Comparison of ENCODE assay signal across 9 mouse cellular contexts in genomic region chr4:134035953-134036352, GRCm38 (mm10). TPM values are rescaled to one million over a fixed set of nuclear protein-coding genes. Genes with fewer than 3 reads are reported as not detected.
DNase-seq lines count a peak whose midpoint lies in the region; ATAC-seq and TF ChIP-seq lines count a peak whose summit lies in the region.
"Had no signal": no experiment of that assay in that cellular context is flagged by ENCODE, and none has a peak within 500 bp of the region (broad histone marks: within the 10 kb centered on the region; RNA-seq: fewer than 3 reads in every experiment).

No protein-coding gene starts in this region.

- H3K9me3 ChIP-seq in forebrain, postnatal 0 days (ENCODE audit: low read length): no peaks in the 10 kb centered on the region
- H3K9me3 ChIP-seq in hindbrain, embryonic 16.5 days (ENCODE audit: control insufficient read depth, low read length): no peaks in the 10 kb centered on the region
- H3K9me3 ChIP-seq: limb, embryonic 12.5 days had no signal

- H3K27ac ChIP-seq in forebrain, postnatal 0 days (ENCODE audit: low read depth, low read length): no peak overlapping the region
- no peak overlapping the region for H3K27ac ChIP-seq in hindbrain, embryonic 16.5 days (ENCODE audit: low read depth, low read length)
- H3K27ac ChIP-seq: limb, embryonic 12.5 days had no signal

- peak overlapping the region; percentile 30; the same call in 1 of the 2 replicates for H3K4me2 ChIP-seq in forebrain, postnatal 0 days (ENCODE audit: low read depth)
- peak overlapping the region; percentile 27; the same call in 1 of the 2 replicates for H3K4me2 ChIP-seq in hindbrain, embryonic 16.5 days (ENCODE audit: low read length)
- H3K4me2 ChIP-seq: limb, embryonic 12.5 days had no signal

- no peaks in the 10 kb centered on the region for H3K36me3 ChIP-seq in forebrain, postnatal 0 days (ENCODE audit: insufficient read depth)
- H3K36me3 ChIP-seq in hindbrain, embryonic 16.5 days (ENCODE audit: control insufficient read depth, insufficient read depth, low read length): no peaks in the 10 kb centered on the region
- H3K36me3 ChIP-seq: limb, embryonic 12.5 days had no signal

- H3K9ac ChIP-seq in forebrain, postnatal 0 days: no peak overlapping the region; the same call in 1 of the 2 replicates
- no peak overlapping the region for H3K9ac ChIP-seq in hindbrain, embryonic 16.5 days (ENCODE audit: low read depth, low read length)
- H3K9ac ChIP-seq: limb, embryonic 12.5 days had no signal

- peak; percentile 85 for DNase-seq in MN1 (ENCODE audit: low spot score)
- peak; percentile 75 to 88 for DNase-seq in cerebellum, adult 18-20 months
- peak; percentile 88 for DNase-seq in forebrain, postnatal 0 days
- DNase-seq in layer of hippocampus, postnatal 25 days (ENCODE audit: extremely low spot score in 1 of 2, low spot score in 1 of 2): peak; percentile 78 to 94
- DNase-seq in lung, postnatal 36 days: peak; percentile 77
- peak; percentile 85 for DNase-seq in right cerebral cortex, adult 18-20 months
- DNase-seq in thymus, postnatal 4 days: peak; percentile 93

- no peaks in the 10 kb centered on the region for H3K27me3 ChIP-seq in forebrain, postnatal 0 days (ENCODE audit: insufficient read depth, low read length)
- no peaks in the 10 kb centered on the region for H3K27me3 ChIP-seq in hindbrain, embryonic 16.5 days (replicated peaks; ENCODE audit: control insufficient read depth, insufficient read depth, low read length)
- H3K27me3 ChIP-seq: limb, embryonic 12.5 days had no signal

- TF ChIP-seq CTCF in forebrain, postnatal 0 days (IDR thresholded peaks at IDR 0.05; ENCODE audit: low read depth): peak; percentile 91

- no peak overlapping the region for H3K4me3 ChIP-seq in forebrain, postnatal 0 days (ENCODE audit: low read depth, low read length)
- H3K4me3 ChIP-seq in hindbrain, embryonic 16.5 days (ENCODE audit: low read length): no peak overlapping the region
- H3K4me3 ChIP-seq: limb, embryonic 12.5 days had no signal

- H3K4me1 ChIP-seq in forebrain, postnatal 0 days (ENCODE audit: insufficient read depth): no peaks in the 10 kb centered on the region
- H3K4me1 ChIP-seq in hindbrain, embryonic 16.5 days (ENCODE audit: control insufficient read depth, insufficient read depth, low read depth, low read length): no peaks in the 10 kb centered on the region
- H3K4me1 ChIP-seq: limb, embryonic 12.5 days had no signal

- 3% methylated on average over 16 of the region's 16 CpGs for WGBS in forebrain, postnatal 0 days
- WGBS in hindbrain, embryonic 16.5 days: 5% methylated on average over 16 of the region's 16 CpGs

- peak; percentile 78 for ATAC-seq in forebrain, postnatal 0 days
- ATAC-seq in hindbrain, embryonic 16.5 days: peak; percentile 65; the same call in 1 of the 2 replicates

RNA-seq across cellular contexts. Expression of gene Lin28a, which starts 17.3 kb away (rescaled TPM):
- total RNA-seq in forebrain, postnatal 0 days (2014; rRNA removed): 0.05 TPM in 1 of 2 replicates, not detected in the other
- not detected in 2 replicates for polyA plus RNA-seq in forebrain, postnatal 0 days (2015; fragmentation: Nextera tagmentation; extraction: Ambion mirVana)
- polyA plus RNA-seq in hindbrain, embryonic 16.5 days (2015; fragmentation: Nextera tagmentation; extraction: Ambion mirVana): 0.16 and 0.35 TPM in 2 replicates
- not detected for total RNA-seq in layer of hippocampus, postnatal 25 days (2021)

RNA-seq across cellular contexts. Expression of gene Zfp683, which starts 17.7 kb away (rescaled TPM):
- not detected in 2 replicates for total RNA-seq in forebrain, postnatal 0 days (2014; rRNA removed)
- not detected in 2 replicates for polyA plus RNA-seq in forebrain, postnatal 0 days (2015; fragmentation: Nextera tagmentation; extraction: Ambion mirVana)
- not detected in 2 replicates for polyA plus RNA-seq in hindbrain, embryonic 16.5 days (2015; fragmentation: Nextera tagmentation; extraction: Ambion mirVana)
- total RNA-seq in layer of hippocampus, postnatal 25 days (2021): not detected
- polyA plus RNA-seq: limb, embryonic 12.5 days had no signal

RNA-seq across cellular contexts. Expression of gene Crybg2, which starts 24.7 kb away (rescaled TPM):
- total RNA-seq in forebrain, postnatal 0 days (2014; rRNA removed): 3.4 and 11.8 TPM in 2 replicates
- 3.7 and 4.5 TPM in 2 replicates for polyA plus RNA-seq in forebrain, postnatal 0 days (2015; fragmentation: Nextera tagmentation; extraction: Ambion mirVana)
- 3.7 and 5.3 TPM in 2 replicates for polyA plus RNA-seq in hindbrain, embryonic 16.5 days (2015; fragmentation: Nextera tagmentation; extraction: Ambion mirVana)
- total RNA-seq in layer of hippocampus, postnatal 25 days (2021): 1 to 10 TPM; 1.2 to 1.6 TPM

RNA-seq across cellular contexts. Expression of gene Dhdds, which starts 35.2 kb away (rescaled TPM):
- total RNA-seq in forebrain, postnatal 0 days (2014; rRNA removed): 40.2 and 42.0 TPM in 2 replicates
- 39.8 and 43.5 TPM in 2 replicates for polyA plus RNA-seq in forebrain, postnatal 0 days (2015; fragmentation: Nextera tagmentation; extraction: Ambion mirVana)
- polyA plus RNA-seq in hindbrain, embryonic 16.5 days (2015; fragmentation: Nextera tagmentation; extraction: Ambion mirVana): 49.7 and 49.8 TPM in 2 replicates
- 10 to 100 TPM; 62.2 to 62.6 TPM for total RNA-seq in layer of hippocampus, postnatal 25 days (2021)

RNA-seq across cellular contexts. Expression of gene Cd52, which starts 58.9 kb away (rescaled TPM):
- 1.2 and 2.0 TPM in 2 replicates for total RNA-seq in forebrain, postnatal 0 days (2014; rRNA removed)
- 4.1 and 4.6 TPM in 2 replicates for polyA plus RNA-seq in forebrain, postnatal 0 days (2015; fragmentation: Nextera tagmentation; extraction: Ambion mirVana)
- polyA plus RNA-seq in hindbrain, embryonic 16.5 days (2015; fragmentation: Nextera tagmentation; extraction: Ambion mirVana): 1.5 and 1.8 TPM in 2 replicates
- 1 to 10 TPM; 1.6 TPM for total RNA-seq in layer of hippocampus, postnatal 25 days (2021)
